Mouse (Mus musculus) heart, adult 2 months (tissue): ENCODE data around the gene Senp5.

ENCODE experiments used
- CTCF ChIP-seq: fragments of 200-600 bp; IDR thresholded peaks from 2 replicates; pipeline ENCODE4 v1.8.1; 2022; ENCODE audit warnings: antibody characterized with exemption, mild to moderate bottlenecking, moderate library complexity
- POLR2A ChIP-seq: fragments of 200-500 bp; IDR thresholded peaks from 2 replicates; pipeline ENCODE4 v1.6.1; 2011; ENCODE audit warnings: mild to moderate bottlenecking, low read depth, low read length, control low read depth; ENCODE audit not compliant: insufficient read depth

DNA sequence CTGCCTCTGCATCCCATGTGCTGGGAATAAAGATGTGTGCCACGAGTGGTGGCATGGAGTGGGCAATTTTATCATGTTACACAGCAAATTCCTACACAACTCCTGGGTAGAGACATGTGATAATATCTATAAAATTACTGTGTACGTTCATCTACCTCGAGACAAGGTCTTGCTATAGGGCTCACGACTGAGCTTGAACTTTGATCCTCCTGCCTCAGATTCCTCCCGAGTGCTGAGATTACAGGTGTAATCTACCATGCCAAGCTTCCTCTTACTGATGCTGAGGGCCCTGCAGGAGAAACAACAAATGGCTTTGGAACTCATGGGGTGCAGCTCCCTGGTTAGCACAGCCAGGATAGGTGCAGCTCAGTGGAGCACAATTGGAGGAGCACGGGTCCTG lies 78.7 kb downstream of the Senp5 start:
- TF ChIP-seq CTCF (no peak), POLR2A (no peak)
